Mouse (Mus musculus): Measurements from ENCODE around the gene Sncg.

Sncg gene

DNA sequence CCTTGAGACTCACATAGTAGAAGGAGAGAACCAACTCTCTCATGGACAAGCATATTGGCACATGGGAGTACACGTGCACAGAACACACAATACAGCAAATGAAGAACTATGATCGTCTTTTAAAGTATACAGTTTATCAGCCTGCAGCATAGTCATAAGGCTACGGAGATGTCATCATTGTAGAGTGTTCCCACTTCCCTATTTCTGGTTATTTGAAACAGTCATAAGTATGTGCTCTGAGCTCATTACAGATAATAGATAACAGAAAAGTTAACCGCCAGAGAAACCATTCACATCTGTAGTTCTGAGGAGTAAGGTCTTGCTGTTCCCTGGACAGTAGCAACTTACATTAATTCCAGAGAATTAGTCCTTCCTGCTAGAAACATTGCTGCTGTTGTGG is 31.5 kb downstream of the Sncg start:
- in situ Hi-C loops (cut with MboI): no loop called here

DNA sequence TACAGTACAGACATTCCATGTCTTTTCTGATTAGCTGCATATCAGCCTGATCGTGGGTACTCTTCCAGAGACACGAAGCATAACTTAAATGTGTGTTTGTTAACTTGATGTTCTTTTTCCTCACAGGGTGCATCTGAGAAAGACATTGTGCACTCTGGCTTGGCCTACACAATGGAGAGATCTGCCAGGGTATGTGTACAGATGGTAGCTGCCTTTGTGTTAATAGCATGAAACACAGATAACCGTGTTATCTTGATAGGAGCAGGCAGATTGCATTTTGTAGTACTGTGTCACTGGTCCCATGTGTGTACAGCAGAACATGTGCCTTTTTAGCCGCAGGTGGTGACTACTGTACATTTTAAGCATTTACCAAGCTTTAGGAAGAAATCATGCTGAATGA is 32.6 kb downstream of the Sncg start:
- in situ Hi-C loops (cut with MboI): no loop called here

DNA sequence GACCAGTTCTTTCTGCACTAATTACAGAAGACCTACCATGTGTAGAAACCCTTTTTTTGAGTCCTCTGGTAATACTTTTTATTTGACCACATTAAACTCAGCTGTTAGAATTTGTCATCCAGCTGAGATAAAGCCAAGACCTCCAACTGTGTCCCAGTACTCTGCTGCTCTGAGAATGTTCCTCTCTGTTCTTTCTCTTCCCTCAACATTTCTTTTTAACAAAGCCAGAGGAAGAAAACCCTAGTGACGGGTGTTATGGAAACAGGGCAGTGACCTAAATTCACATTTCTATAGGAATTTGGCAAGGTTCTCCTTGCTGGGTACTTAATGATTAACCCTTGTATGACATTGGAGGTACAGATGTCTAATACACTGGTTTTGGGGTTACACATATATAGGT is 35.1 kb downstream of the Sncg start:
- in situ Hi-C loops (cut with MboI): no loop called here

- in situ Hi-C loops (cut with MboI): no loop called here
Measured at GRCm38 (mm10) chr14:34332476-34332875, 42.1 kb downstream of the Sncg start.

DNA sequence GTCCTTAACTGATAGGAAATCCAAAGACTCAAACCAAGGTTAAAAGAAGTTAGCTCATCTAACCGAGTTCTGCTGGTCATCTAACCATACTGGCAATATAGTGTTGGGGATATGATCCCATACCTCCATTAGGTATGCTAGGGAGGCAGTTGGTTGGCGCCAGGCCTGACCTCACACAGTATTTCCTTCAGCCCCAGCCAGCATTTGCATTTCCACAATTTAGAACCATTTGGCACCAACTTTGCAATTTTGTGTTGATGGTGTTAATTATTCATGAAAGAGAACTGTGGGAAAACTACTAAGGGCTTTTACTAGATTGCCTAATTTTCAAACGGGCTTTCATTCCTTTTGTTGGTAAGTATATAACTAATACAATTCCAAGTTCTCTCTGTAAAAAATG is 42.7 kb downstream of the Sncg start:
- in situ Hi-C loops (cut with MboI): no loop called here

DNA sequence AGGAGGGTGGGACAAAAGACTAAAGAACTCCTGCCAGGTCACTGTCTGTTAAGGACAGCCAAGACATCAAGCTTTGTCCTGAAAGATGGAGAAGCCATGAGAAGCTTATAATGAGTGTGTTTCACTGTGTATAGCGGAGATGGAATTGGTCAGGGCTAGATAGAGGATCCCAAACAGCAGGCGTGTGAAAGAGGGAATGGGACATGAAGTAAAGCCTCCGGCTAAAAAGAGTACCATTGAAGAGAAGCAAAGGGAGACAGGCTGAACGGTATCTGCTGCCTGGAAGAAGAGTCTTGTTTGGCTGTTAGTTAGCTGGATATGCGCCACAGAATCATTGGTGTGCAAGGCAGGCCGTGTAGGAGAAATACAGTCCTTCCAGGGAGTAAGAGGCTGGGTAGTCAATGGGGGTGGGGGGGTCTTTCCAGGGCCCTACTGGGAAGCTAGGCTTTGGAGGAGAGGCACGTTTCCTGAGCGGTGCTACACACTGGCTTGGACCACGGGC is 43.9 kb downstream of the Sncg start:
- in situ Hi-C loops (cut with MboI): no loop called here

DNA sequence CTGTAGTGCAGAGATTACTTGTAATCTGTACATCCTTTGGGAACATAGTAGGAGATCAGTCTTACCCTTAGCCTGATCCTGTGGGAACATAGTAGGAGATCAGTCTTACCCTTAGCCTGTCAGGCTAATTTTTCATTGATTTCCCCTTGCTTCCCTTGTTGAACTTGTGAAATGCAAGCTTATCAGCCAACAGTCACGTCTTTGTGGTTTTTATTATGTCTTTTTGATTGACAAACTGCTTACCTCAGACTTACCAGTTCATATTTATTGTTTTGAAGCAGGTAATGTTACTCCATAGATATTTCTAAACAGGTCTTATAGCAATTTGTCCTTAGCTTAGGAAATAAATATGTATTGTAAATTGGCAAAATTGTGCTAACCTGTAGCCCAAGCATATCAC is 47.0 kb downstream of the Sncg start:
- in situ Hi-C loops (cut with MboI): no loop called here

DNA sequence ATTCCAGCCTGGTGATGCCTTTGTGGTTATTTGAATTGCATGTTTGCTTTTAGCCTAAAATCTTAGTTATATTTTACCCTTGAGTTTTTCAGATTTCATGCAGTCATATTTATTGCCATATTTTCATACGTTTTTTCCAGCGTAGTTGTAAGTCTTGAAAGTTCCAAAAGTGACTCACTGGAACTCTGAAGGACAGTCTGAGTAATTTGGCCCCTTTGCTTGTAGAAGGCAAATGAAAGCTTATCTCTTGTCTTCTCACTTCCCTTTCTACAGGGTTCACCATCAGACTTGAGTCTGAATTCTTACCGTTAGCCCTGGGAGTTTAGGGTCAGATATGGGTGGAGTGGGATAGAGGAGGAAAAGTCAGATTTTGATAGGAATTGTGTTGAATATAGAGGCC is 48.0 kb downstream of the Sncg start:
- in situ Hi-C loops (cut with MboI): no loop called here

- in situ Hi-C loops (cut with MboI): no loop called here
Measured at GRCm38 (mm10) chr14:34323576-34324085, 51.0 kb downstream of the Sncg start.
